Mouse (Mus musculus): ENCODE measurements around the gene Hoxa13. TPM values are rescaled to one million over a fixed set of nuclear protein-coding genes. Genes with fewer than 3 reads are reported as not detected.
A peak's percentile ranks its signal among the peaks of the same experiment; 100 is the strongest.

The Hoxa13 gene
- total RNA-seq, 2 experiments from 2014 or later = not detected

DNA sequence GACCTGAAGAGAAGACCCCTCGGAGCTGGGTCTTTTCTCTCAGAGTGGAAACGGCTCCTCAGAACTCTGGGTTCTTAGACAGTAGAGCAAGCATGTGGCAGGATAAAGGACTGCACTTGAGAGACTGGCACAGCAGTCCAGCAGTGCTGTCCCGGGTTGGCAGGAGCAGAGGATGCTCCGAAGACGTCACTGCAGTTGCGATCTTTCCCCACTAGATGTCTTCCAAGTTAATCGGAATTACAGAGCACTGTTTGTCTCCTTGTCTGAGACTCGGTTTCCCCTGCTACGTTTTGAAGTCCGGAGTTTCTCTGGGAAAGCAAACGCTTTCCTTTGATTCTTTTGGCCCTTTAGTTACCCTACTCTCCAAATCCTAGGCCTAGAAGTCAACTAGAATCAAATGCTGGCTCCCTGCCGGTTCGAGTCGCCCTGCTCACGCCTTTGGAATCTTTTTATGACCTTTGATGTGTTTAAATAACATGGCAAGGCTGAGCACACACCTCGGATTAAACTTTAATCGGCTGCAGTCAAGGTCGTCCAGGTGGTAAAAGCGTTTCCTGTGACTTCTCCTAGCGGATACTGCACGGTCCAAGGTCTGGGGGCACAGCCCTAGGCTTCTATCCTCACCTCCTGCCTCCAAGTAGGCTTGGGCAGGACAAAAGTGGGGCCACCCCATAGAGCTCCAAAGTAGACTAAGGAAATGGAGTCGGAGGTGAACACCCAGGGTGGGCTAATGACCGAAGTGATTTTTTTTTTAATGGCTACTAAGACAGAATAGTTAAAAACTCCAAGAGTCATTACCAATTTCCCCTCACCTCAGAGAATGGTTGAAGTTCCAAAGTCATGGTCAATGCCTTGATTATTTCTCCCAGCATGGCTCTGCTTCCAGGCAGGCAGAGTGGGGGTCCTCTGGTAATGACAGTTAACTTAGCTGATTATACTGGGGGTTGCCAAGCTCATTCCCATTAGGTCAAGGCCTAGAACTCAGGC, 10.1 kb upstream of the Hoxa13 start:
- DNase-seq (ENCODE audit: low spot score in 2 of 2) = peak; percentile 62 to 68

DNA sequence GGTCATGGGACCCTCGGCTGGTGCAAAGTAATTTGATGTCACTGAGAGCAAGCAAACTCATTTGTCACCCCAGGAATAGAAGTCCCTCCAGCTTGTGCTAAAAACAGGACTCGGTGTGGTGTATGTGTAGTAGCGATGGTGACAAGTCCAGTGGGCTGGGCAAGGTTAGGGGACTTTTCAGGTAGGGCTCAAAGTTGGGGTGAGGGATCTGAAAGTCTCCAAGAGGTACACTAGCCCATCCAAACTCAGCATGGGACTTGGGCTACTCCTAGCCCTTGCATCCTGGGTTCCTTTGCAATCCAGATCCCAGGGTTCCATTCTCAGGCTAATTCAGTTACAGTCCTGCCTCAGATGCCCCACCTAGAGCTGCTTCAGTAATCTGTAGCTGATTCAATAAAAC, 8.1 kb upstream of the Hoxa13 start:
- DNase-seq (ENCODE audit: low spot score in 2 of 2) = no peak

GRCm38 (mm10) chr6:52268341-52268740, 7.7 kb upstream of the Hoxa13 start:
- DNase-seq (ENCODE audit: low spot score in 2 of 2) = no peak

- DNase-seq (ENCODE audit: low spot score in 2 of 2) = no peak
Observed at GRCm38 (mm10) chr6:52267691-52268090, 7.0 kb upstream of the Hoxa13 start.

DNA sequence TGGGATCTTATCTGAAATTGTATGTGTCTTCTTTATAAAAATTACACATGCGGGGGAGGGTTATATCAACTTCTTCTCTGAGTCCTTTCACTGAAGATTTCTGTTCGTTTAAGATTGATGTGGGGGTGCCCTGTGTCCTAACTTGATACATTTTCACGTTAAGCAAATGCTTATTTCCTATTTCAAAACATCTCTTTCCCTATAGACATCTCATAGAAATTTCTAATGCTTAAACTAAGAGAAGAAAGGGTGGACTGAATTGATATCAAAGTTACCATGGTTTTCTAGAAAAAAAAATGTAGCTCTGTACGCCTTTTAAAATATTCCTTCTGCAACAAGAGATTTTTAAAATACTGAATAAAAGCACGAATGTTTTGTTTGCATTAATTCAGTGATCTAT, 6.5 kb upstream of the Hoxa13 start:
- no peak for DNase-seq (ENCODE audit: low spot score in 2 of 2)

- DNase-seq (ENCODE audit: low spot score in 2 of 2) = no peak
Observed at GRCm38 (mm10) chr6:52266666-52266985, 5.9 kb upstream of the Hoxa13 start.

DNA sequence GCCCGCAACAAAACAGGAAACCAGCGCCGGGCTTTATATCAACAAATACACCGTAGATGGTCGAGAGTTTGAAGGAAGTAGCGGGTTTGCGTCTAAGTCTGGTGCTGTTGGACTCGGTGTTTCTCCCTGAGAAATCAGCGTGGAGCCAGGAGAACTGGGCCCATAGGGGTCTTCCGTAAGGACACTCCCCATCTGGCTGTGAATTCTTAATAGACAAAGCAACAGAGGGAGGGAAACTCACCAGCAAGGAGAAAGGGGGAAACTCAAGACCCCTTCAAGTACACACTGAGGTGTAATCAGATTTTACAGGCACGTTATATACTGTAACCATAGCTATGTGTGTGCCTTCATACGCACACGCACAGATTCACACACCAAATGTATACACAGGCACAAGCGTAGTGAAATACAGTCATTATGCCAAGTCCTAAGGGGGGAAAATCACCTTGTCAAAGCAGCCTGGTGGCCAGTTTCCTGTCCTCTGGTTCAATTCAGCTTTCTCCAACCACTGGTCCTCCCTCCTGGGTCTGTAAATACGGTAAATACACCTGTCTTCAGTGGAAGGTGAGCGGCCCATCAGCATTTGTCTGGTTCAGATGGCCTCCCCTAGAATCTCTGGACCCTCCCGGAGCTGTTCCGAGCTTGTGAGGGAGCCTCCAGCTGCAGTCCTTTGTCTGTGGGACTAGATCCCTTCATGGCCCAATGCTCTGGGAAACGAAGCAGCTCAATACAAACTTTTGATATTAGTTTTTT, 5.4 kb upstream of the Hoxa13 start:
- DNase-seq (ENCODE audit: low spot score in 2 of 2) = no peak

DNA sequence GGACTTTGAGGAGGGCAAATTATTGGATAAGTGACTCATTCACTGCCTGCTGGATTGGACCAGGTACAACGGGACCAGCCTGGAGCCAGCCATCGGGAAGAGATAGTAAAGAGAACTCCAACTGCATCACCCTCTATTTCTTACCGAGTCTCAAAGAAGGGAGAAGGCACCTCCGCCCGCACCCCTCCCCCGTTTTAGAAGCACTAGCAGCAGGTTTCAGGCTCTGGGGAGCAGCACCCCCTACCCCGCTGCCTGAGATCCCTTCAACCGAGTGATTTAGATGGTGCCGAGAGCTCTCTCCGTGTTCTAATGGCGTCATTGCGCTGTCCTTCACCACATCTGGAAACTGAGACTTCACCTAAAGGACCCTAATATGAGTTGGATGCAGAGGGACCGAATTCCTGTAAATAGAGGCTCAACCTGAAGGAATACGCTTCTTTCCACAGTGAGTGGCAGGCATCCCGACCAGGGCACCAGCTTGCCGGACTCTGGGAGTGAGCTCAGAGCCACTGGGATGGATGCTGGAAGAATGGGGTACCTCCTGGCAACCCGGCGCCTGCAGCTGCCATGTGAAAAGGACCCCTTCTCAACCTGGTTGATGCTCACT, 4.7 kb upstream of the Hoxa13 start:
- DNase-seq (ENCODE audit: low spot score in 2 of 2) = no peak

DNA sequence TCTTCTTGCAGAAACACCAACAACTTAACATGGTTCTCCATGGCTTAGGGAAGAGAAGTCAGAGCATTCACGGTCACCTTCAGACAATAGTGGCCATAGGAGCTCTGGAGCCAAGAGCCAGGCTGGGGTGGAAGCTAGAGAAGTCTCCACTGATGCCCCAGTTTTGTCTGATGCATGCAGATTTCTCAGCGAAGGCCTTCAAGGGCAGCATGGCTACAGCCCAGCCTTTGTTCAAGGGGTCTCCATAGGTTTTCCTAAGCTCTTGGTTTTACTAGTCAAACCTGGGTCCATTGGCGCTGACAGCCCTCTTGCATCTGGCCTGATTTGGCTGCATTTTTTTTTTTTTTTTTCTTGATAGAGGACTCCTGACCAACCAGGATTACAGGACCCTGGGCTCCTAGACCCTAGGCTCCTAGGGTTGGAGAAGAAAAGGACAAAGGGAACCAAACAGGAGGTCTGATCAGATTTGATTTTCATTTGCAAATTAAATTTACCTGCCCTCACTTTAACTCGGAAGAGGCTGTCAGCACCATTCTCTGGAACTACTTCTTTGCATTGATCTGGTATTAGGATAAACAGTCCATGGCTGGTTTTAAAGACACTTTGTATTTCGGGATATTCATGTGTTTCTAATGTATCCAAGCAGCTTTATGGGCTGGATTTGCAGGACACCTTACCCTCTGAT, 3.6 kb upstream of the Hoxa13 start:
- no peak for DNase-seq (ENCODE audit: low spot score in 2 of 2)

DNA sequence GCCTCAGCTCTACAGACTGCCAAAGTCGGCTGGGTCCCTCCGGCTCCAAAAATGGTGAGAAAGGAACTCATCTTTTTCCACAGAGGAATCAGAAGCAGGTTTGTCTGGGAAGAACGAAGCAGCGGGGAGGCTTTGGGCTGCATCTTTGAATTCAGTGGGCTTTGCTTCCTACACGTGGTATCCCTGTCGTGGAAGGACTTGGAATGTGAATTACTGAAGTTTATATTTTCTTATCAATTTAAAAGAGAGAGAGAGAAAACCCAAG, 2.6 kb upstream of the Hoxa13 start:
- no peak for DNase-seq (ENCODE audit: low spot score in 2 of 2)

GRCm38 (mm10) chr6:52262463-52263320, 2.0 kb upstream of the Hoxa13 start:
- DNase-seq (ENCODE audit: low spot score in 2 of 2) = no peak

- no peak for DNase-seq (ENCODE audit: low spot score in 2 of 2)
Observed at GRCm38 (mm10) chr6:52261751-52262462, 1.2 kb upstream of the Hoxa13 start.

DNA sequence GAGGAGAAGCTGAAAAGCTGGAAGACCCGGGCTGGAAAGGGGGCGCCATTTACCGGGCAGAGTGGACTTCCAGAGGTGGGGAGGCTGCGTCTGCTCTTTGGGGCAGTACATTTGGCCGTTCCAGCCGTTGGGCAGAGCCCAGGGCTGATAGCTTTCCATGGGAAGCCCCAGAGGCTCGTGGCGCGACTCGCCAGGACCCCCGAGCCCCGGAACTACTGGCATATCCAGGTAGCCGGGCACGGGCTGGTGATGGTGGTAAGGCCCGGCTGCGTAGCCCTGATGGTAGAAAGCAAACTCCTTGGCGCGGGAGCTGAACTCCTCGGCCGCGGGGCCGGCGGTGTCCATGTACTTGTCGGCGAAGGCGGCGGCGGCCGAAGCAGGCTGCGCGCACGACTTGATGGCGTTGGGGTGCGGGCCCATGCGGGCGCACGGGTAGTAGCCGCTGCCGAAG, 844 bp downstream of the Hoxa13 start:
- no peak for DNase-seq (ENCODE audit: low spot score in 2 of 2)

- DNase-seq (ENCODE audit: low spot score in 2 of 2) = no peak
Observed at GRCm38 (mm10) chr6:52259081-52259790, 1.4 kb downstream of the Hoxa13 start.

DNA sequence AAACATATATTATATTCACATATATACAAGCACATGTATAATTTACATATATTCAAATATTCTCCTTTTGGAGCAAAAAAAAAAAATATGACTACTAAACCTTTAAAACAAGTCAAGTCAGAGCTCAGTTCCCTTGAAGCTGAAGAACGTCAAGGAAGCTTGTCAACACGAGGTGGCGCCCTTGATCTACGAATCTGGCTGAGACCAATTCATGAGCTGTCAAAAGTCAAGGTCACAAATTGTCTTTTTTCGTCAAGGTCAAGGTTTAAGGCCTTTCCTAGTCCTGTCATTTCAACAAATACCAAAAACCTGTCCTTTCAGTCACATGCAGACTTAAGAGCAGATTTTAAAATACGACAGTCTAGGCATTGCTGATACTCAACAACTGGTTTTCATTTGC, 3.7 kb downstream of the Hoxa13 start:
- DNase-seq (ENCODE audit: low spot score in 2 of 2) = peak; percentile 67 to 80

DNA sequence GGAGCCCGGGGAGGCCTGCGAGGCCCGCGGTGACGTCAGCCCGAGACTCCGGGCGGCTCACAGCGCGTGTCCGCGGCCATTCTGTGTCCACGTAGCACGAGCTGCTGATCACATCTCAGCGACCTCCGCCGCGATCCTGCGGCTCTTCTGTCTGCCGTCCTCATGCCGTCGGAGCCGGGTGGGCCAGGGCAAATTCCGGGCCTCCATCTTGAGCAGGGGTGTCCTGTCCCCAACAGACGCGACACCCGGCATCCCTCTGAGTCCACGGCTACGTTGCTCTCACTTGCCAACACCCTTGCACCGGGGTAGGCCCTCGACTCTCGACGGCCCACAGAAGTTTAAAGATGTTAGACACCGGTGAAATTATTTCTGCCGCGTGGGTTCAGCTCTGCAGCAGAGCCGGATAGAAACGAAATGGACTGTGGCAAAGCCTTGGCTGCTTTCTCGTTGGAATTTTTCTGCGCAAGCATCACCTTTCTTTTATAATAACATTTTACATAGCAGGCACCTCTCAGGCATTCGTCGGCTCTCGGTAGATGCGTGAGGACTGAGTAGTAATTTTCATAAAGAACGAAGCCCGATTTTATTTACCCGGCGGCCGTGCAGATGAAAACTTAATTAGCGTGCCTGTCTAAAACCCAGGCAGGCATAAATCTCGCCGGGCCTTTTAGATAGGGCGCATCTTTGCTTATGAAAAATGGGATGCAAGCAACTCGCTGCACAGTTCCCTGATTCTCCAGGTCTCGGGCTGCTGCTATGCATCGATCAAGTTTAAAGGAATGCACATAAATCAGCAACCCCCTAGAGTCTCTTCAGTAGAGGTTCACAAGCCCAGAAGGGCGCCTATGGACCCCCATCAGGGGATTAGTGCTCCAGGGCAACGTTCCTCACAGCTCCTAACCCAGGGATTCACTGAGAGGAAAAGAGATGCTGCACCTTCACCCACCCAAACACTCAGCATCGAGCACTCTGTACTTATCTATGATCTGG, 6.9 kb downstream of the Hoxa13 start:
- DNase-seq (ENCODE audit: low spot score in 2 of 2) = no peak

- DNase-seq (ENCODE audit: low spot score in 2 of 2) = no peak
Observed at GRCm38 (mm10) chr6:52252775-52253376, 7.8 kb downstream of the Hoxa13 start.
